Mouse (Mus musculus): Measurements from ENCODE around the gene Muc5ac. TPM values are rescaled to one million over a fixed set of nuclear protein-coding genes. Genes with fewer than 3 reads are reported as not detected.

The Muc5ac gene
- polyA plus RNA-seq (2012; rRNA removed), result 0.01 TPM in 1 of 2 replicates, not detected in the other

GRCm38 (mm10) chr7:141788677-141789452 is at the start of gene Muc5ac:
Gene Muc5ac, plus strand, starts transcription at chr7:141788972.

DNA sequence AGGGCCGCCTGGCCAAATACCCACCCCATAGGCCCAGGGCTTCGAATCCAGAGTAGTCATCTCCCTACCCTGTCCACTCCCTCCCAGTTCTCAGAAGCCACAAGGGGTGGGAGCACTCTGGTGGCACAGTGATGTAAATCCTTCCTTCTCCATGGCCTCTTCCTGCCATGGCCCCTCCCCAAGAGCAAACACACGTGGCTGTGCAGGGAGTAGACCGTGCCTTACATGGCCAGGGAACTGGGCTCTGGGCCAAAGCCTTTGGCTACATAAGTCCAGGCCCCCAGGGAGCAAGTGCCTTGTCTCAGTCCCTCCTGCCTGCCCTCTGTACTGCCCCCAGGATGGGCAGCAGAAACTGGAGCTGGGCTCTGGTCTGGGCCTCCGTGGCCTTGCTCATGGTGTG is 50.0 kb downstream of the Muc5ac start, which contains the start of gene Muc5b:
TSS of gene Muc5b (plus strand) at position 292 of the 400 bp plus-strand sequence.

Other genes starting within 250 kb of the Muc5ac start
- 27.8 and 31.7 TPM in 2 replicates for gene Chid1, start 249.1 kb upstream of the Muc5ac start, polyA plus RNA-seq (2012; rRNA removed)
- gene Ap2a2, start 226.8 kb upstream of the Muc5ac start, polyA plus RNA-seq (2012; rRNA removed), result 52.0 and 54.8 TPM in 2 replicates
- gene Muc6, start 133.7 kb upstream of the Muc5ac start, polyA plus RNA-seq (2012; rRNA removed), result 0.04 and 0.05 TPM in 2 replicates
- 1.0 and 1.4 TPM in 2 replicates for gene Muc2, start 98.6 kb upstream of the Muc5ac start, polyA plus RNA-seq (2012; rRNA removed)
- not detected in 2 replicates for gene Muc5b, start 50.1 kb downstream of the Muc5ac start, polyA plus RNA-seq (2012; rRNA removed)
- 67.1 and 70.3 TPM in 2 replicates for gene Tollip, start 129.5 kb downstream of the Muc5ac start, polyA plus RNA-seq (2012; rRNA removed)
- gene Brsk2, start 160.8 kb downstream of the Muc5ac start, polyA plus RNA-seq (2012; rRNA removed), result 139 and 159 TPM in 2 replicates